Mouse (Mus musculus) R1 (cell line): Measurements from ENCODE around the gene Klhdc8b.

Experiments used
- DNase-seq: peaks from one replicate; pipeline ENCODE4 v3.0.0-alpha.2; 2018; ENCODE audit warnings: low read depth, low spot score

Gene Klhdc8b

GRCm38 (mm10) chr9:108451519-108452160 lies 9.7 kb downstream of the Klhdc8b start:
- peak; percentile 47 for DNase-seq

- no peak for DNase-seq
Observed at GRCm38 (mm10) chr9:108451170-108451493, 10.2 kb downstream of the Klhdc8b start.

GRCm38 (mm10) chr9:108450292-108451169 lies 10.8 kb downstream of the Klhdc8b start:
- peak; percentile 38 for DNase-seq

GRCm38 (mm10) chr9:108449860-108450259 lies 11.5 kb downstream of the Klhdc8b start:
- peak; percentile 74 for DNase-seq

GRCm38 (mm10) chr9:108445125-108445524 lies 16.3 kb downstream of the Klhdc8b start:
- DNase-seq: no peak

GRCm38 (mm10) chr9:108441236-108441919 lies 20.0 kb downstream of the Klhdc8b start:
- no peak for DNase-seq

- no peak for DNase-seq
Observed at GRCm38 (mm10) chr9:108440485-108440884, 20.9 kb downstream of the Klhdc8b start.

GRCm38 (mm10) chr9:108439176-108439575 lies 22.2 kb downstream of the Klhdc8b start:
- DNase-seq: no peak

- DNase-seq: no peak
Observed at GRCm38 (mm10) chr9:108436182-108436581, 25.2 kb downstream of the Klhdc8b start, which contains the start of gene BC048562. Gene BC048562, plus strand, starts transcription at chr9:108436482.

- peak; percentile 87 for DNase-seq
Observed at GRCm38 (mm10) chr9:108431431-108432067, 29.8 kb downstream of the Klhdc8b start.

GRCm38 (mm10) chr9:108428384-108428783 lies 33.0 kb downstream of the Klhdc8b start, which contains the start of gene Ccdc36:
Gene Ccdc36, minus strand, starts transcription at chr9:108428484.
- no peak for DNase-seq

GRCm38 (mm10) chr9:108412221-108412620 lies 49.2 kb downstream of the Klhdc8b start:
- DNase-seq: peak; percentile 25

GRCm38 (mm10) chr9:108411381-108411942 lies 49.9 kb downstream of the Klhdc8b start:
- DNase-seq: no peak

GRCm38 (mm10) chr9:108409535-108409934 lies 51.8 kb downstream of the Klhdc8b start:
- no peak for DNase-seq

- DNase-seq: peak; percentile 68
Observed at GRCm38 (mm10) chr9:108404451-108404850, 56.9 kb downstream of the Klhdc8b start.

GRCm38 (mm10) chr9:108403081-108403480 lies 58.3 kb downstream of the Klhdc8b start:
- DNase-seq: no peak

- no peak for DNase-seq
Observed at GRCm38 (mm10) chr9:108401186-108401960, 60.0 kb downstream of the Klhdc8b start.

GRCm38 (mm10) chr9:108398324-108398723 lies 63.1 kb downstream of the Klhdc8b start:
- no peak for DNase-seq
